Mouse (Mus musculus) stomach, embryonic 16.5 days (tissue): Measurements from ENCODE around the gene Smad1. TPM values are rescaled to one million over a fixed set of nuclear protein-coding genes. Genes with fewer than 3 reads are reported as not detected.
A peak's percentile ranks its signal among the peaks of the same experiment; 100 is the strongest.

Experiments used
- ATAC-seq: fragments of 200-750 bp; cut with Nextera tagmentation; 2 replicates; pipeline ENCODE4 v1.8.0; 2017; ENCODE audit warnings: moderate number of reproducible peaks, moderate TSS enrichment; ENCODE audit not compliant: insufficient read depth, low FRiP score
- H3K27ac ChIP-seq: fragments of 300-500 bp; sonication (generic); 2 replicates; pipeline ENCODE4 v1.5.1; 2014; ENCODE audit warnings: low read length
- H3K27me3 ChIP-seq: fragments of 300-500 bp; sonication (generic); 2 replicates; pipeline ENCODE4 v1.6.1; 2014; ENCODE audit warnings: low read length, control low read depth, mixed read lengths; ENCODE audit not compliant: control insufficient read depth, insufficient read depth
- H3K36me3 ChIP-seq: fragments of 300-500 bp; sonication (generic); 2 replicates; pipeline ENCODE4 v1.6.1; 2014; ENCODE audit warnings: low read length; ENCODE audit not compliant: control insufficient read depth, insufficient read depth
- H3K4me1 ChIP-seq: fragments of 300-500 bp; sonication (generic); 2 replicates; pipeline ENCODE4 v1.6.1; 2014; ENCODE audit warnings: low read length, control low read depth, mixed read lengths; ENCODE audit not compliant: control insufficient read depth, insufficient read depth
- H3K4me2 ChIP-seq: fragments of 300-500 bp; sonication (generic); 2 replicates; pipeline ENCODE4 v1.6.1; 2014; ENCODE audit warnings: low read depth, low read length, mixed read lengths
- H3K4me3 ChIP-seq: fragments of 300-500 bp; sonication (generic); replicated peaks from 2 replicates; pipeline ENCODE4 v1.5.1; 2014; ENCODE audit warnings: mild to moderate bottlenecking, low read length
- H3K9ac ChIP-seq: fragments of 300-500 bp; sonication (generic); 2 replicates; pipeline ENCODE4 v1.6.1; 2014; ENCODE audit warnings: low read length
- H3K9me3 ChIP-seq: fragments of 300-500 bp; sonication (generic); replicated peaks from 2 replicates; pipeline ENCODE4 v1.6.1; 2016; ENCODE audit warnings: low read length, control low read depth; ENCODE audit not compliant: control insufficient read depth
- WGBS: fragments of 180-500 bp; shearing (Covaris S2); extraction: QIAGEN DNeasy Blood & Tissue Kit; methylation state at CpG from one replicate; pipeline ENCODE4 v1.1.7; 2014; 5-methylcytosine and 5-hydroxymethylcytosine counted together
- polyA plus RNA-seq: library from polyadenylated mRNA; unstranded; fragments of >200 nt; fragmentation: Nextera tagmentation; extraction: Ambion mirVana; gene quantifications from 2 replicates; pipeline ENCODE4 v1.2.1, GENCODE M21; 2015

Smad1 gene
- polyA plus RNA-seq, 1 experiment from 2014 or later: 37.4 TPM

DNA sequence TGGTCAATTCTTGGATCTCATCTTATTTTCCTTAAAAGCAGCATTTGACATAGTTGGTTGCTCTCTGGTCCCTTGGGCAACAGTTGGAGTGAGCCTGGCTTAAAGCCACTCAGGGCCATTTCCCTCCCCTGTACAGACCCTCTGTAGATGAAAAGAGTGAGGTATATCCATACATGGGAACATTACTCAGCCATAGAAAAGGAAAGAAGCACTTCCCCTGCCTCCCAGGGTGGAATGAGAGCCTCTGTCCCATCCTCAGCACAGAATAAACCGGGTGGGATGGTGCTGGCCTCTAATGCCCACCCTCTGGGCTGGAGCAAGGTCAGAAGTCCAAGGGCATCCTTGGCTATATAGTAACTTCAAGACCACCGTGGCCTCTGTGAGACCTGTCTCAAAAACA is 1.4 kb upstream of the Smad1 start:
- Histone ChIP-seq H3K9me3 (no peaks in the 10 kb centered on the region), H3K4me3 (no peak overlapping the region), H3K4me2 (no peak overlapping the region), H3K4me1 (peaks cover 7% of the 10 kb centered on the region), H3K36me3 (no peaks in the 10 kb centered on the region), H3K27ac (no peak overlapping the region), H3K9ac (no peak overlapping the region), H3K27me3 (no peaks in the 10 kb centered on the region)
- no peak for ATAC-seq
- 68% methylated on average over 2 of the region's 2 CpGs for WGBS

DNA sequence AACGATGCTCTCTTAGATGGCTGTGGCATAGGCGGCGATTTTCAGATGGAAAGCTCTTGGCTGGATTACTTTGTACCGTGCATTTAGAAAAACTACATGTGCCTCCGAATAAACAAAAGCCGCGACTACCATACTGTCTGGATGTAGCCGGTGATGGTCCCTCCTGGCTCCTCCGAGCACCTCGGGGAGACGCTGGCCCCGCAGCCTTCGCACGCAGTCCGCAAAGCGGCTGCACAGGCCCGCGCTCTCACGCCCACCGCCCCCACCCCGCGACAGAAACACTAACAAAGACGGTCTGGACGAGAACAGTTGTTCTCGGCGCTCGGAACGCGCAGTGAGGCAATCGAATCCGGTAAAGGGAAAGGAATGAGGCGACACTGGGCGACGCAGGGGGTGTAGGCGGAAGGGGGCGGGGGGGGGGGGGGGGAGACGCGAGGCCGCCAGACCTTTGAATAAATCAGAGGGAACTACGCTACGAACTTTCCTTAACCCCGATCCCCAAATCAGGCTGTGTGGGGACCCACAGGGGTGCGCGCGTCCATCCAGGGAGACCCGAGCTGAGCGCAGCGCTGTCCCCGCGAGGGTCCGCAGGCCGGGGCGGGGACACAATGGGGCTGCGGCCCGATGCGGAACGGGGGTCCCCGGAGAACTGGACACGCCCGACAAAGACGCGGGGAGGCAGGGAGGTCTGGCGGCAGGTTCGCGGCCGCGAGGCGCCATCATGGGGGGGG is 902 bp downstream of the Smad1 start:
- Histone ChIP-seq H3K4me1 (peaks cover 20% of the 10 kb centered on the region), H3K36me3 (no peaks in the 10 kb centered on the region), H3K27me3 (no peaks in the 10 kb centered on the region), H3K9ac (peak overlapping the region; percentile 97), H3K9me3 (no peaks in the 10 kb centered on the region), H3K27ac (peak overlapping the region; percentile 97), H3K4me2 (peak overlapping the region; percentile 75), H3K4me3 (peak overlapping the region; percentile 91)
- peak; percentile 44 for ATAC-seq
- under 1% methylated on average over 64 of the region's 68 CpGs for WGBS

DNA sequence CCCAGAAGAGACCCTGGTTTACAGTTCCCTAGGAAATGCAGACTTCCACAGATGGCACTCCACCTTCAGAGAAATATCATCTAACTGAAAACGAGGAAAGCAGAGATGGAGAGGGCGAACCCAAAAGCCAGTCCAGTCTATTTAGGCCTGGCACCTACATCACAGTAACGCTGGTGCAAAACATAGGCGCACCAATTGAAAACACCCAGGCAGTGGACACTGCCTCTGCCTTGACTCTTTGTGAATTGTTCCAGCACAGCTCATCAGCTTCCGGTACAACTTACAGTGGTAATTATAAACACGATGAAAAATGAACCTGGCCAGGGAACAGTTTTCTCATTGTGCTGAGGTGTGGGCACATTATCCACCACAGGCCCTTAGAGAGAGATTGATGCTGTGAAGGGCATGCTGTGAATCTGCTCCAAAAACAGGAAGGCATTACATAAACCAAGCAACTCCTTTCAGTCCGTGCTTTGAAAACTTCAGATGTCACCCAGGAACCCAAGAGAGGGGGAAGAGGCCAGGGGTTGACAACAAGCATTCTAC is 1.5 kb downstream of the Smad1 start:
- 23% methylated on average over 7 of the region's 7 CpGs for WGBS
- Histone ChIP-seq H3K9ac (peak overlapping the region; percentile 97), H3K9me3 (no peaks in the 10 kb centered on the region), H3K4me3 (peak overlapping the region; percentile 91), H3K27ac (peak overlapping the region; percentile 97), H3K4me2 (peak overlapping the region; percentile 75), H3K4me1 (peaks cover 20% of the 10 kb centered on the region), H3K27me3 (no peaks in the 10 kb centered on the region), H3K36me3 (no peaks in the 10 kb centered on the region)
- ATAC-seq: no peak

DNA sequence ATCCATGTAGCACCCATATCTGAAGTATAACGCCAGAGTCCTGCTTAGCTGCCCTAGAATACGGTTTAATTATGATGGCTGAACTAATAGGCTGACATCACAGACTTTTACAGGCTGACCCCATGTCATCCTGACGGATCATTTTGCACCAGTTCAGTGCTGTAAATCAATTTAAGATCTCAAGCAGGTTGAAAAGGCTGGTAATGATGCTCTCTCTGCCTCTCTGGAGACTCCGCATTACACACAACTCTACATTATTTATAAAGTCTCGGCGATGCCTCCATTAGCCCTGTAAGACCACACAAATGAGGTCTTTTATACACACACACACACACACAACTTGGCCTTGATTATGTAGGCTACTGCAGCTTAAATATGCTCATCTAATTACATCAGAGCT is 2.4 kb downstream of the Smad1 start:
- H3K4me1 ChIP-seq: peaks cover 24% of the 10 kb centered on the region
- ATAC-seq: no peak
- H3K9ac ChIP-seq: no peak overlapping the region
- WGBS: 57% methylated on average over 6 of the region's 6 CpGs
- H3K4me3 ChIP-seq: no peak overlapping the region
- H3K27me3 ChIP-seq: no peaks in the 10 kb centered on the region
- no peak overlapping the region for H3K27ac ChIP-seq
- H3K9me3 ChIP-seq: no peaks in the 10 kb centered on the region
- 0 out of 2 replicates have a peak overlapping the region, but pooled peaks have one; percentile 17 for H3K4me2 ChIP-seq
- no peaks in the 10 kb centered on the region for H3K36me3 ChIP-seq

DNA sequence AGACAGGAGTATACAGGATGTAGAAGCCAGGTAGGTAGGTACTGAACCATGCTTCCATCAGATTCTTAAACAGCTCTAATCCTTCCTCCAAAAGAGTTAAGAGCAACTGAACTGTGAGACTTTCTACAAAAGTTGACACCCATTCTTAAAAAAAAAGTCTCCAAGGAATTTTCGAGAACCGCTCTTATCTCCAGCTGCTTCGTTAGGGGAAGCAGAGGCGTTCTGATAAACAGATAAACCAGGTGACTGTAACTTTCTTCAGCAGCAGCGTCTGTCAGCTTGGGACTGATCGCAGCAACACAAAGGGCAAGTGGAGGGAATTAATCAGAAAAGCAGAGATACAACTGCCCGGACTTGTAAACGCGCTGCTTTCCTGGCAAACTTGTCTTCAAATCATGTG is 5.3 kb downstream of the Smad1 start:
- Histone ChIP-seq H3K9me3 (no peaks in the 10 kb centered on the region), H3K9ac (no peak overlapping the region), H3K36me3 (no peaks in the 10 kb centered on the region), H3K27ac (no peak overlapping the region), H3K4me2 (no peak overlapping the region), H3K4me1 (peaks cover 24% of the 10 kb centered on the region), H3K4me3 (no peak overlapping the region), H3K27me3 (no peaks in the 10 kb centered on the region)
- ATAC-seq: no peak
- WGBS: 43% methylated on average over 9 of the region's 9 CpGs

DNA sequence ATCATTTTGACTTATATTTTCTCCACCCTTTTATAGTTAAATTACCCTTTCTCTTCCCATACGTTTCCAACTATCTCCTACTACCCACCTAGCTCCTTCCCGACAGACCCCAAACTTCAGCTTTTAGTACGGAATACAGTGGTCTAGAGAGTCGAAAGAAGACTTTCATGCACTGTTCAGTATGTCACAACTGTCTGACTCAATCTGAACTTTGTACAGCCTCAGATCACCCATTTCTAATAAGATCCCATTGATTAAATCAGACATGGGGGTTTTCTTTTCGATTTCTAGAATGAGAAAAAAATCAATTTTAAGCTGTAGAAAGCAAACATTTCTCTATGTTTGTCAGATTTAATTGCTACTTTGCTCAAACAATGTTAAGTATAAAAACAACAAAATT is 6.1 kb downstream of the Smad1 start:
- no peak for ATAC-seq
- 78% methylated on average over 5 of the region's 5 CpGs for WGBS
- Histone ChIP-seq H3K27me3 (no peaks in the 10 kb centered on the region), H3K9ac (no peak overlapping the region), H3K4me2 (no peak overlapping the region), H3K4me3 (no peak overlapping the region), H3K9me3 (no peaks in the 10 kb centered on the region), H3K4me1 (peaks cover 24% of the 10 kb centered on the region), H3K36me3 (no peaks in the 10 kb centered on the region), H3K27ac (no peak overlapping the region)

DNA sequence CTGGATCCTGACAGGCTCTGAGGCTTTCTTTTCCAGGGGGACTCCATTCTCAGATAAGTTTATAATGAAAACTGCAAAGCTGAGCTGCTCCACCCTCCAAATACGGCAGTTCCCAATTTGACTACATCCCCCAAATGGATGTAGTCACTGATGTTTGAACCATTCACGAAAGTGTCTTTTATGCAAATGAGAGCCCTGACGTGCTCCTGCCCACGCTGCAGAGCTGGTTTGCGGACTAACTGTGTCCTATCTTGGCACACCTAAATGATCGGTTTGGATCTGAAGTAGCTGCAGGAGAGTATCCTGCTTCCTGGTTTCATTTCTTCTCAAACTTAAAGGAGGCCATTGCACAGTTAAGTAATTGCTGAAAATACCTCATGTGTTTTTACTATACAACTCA is 6.7 kb downstream of the Smad1 start:
- ATAC-seq: no peak
- Histone ChIP-seq H3K36me3 (no peaks in the 10 kb centered on the region), H3K9me3 (no peaks in the 10 kb centered on the region), H3K9ac (no peak overlapping the region), H3K4me1 (peaks cover 27% of the 10 kb centered on the region), H3K4me3 (no peak overlapping the region), H3K27me3 (no peaks in the 10 kb centered on the region), H3K27ac (no peak overlapping the region), H3K4me2 (peak overlapping the region; percentile 2; the same call in 1 of the 2 replicates)
- 55% methylated on average over 6 of the region's 6 CpGs for WGBS

DNA sequence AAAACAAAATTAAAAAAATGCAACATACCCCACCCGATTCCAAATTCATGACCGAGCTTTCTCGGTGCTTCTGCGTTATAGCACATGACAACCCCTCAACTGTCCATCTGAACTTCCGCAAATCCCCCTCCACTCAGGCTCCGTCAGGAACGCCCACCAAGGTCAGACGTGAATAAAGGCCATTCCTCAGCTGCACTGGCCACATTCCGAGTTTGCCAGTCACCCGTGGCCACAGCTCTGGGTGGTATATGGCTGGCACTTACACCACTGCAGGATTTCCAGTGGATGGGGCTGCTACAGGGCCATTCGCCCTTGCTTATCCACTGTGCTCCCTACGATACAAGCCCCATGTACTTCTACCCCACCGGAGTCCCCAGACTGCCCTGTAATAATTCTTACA is 7.9 kb downstream of the Smad1 start:
- no peak for ATAC-seq
- peaks cover 23% of the 10 kb centered on the region for H3K4me1 ChIP-seq
- H3K27ac ChIP-seq: no peak overlapping the region
- no peak overlapping the region for H3K4me3 ChIP-seq
- H3K4me2 ChIP-seq: no peak overlapping the region
- no peaks in the 10 kb centered on the region for H3K36me3 ChIP-seq
- H3K9me3 ChIP-seq: no peaks in the 10 kb centered on the region
- H3K9ac ChIP-seq: no peak overlapping the region
- 82% methylated on average over 13 of the region's 13 CpGs for WGBS
- H3K27me3 ChIP-seq: no peaks in the 10 kb centered on the region

DNA sequence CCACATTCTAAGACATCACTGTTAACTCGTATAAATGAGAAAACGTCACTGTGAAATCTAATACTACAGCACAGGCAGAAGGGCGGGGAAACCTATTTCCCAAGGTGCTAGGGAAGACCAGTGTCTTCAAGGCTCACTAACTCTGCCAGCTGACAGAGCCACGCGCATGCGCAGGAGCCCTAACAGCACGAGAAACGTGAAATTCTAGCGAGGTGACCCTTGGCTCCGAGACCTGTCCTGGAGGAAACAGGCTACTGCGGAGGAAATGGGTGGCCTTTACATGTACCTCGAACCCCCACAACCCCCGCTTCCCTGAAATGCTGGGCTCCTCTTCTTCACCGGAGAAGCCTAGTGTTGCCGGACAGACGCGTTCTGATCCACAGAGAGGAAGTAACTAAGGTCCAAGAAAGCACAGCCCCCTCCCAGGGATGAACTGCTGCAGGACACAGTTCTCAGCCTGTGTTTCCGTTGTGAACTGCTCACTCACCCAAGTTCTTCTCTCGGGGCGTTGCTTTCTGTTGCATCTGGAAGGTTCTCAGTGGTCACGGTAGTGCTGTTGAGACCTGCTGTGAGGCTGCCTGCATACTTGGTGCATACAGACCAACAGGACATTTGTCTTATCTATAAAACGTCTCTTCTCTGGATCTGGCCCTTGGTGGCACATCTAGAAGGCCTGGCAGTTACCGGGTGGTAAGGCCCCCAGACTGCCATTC is 10.1 kb downstream of the Smad1 start:
- Histone ChIP-seq H3K4me3 (no peak overlapping the region), H3K4me2 (no peak overlapping the region), H3K4me1 (peaks cover 27% of the 10 kb centered on the region), H3K27ac (no peak overlapping the region), H3K36me3 (no peaks in the 10 kb centered on the region), H3K9me3 (no peaks in the 10 kb centered on the region), H3K9ac (no peak overlapping the region), H3K27me3 (no peaks in the 10 kb centered on the region)
- 86% methylated on average over 23 of the region's 23 CpGs for WGBS
- ATAC-seq: no peak
